Mouse (Mus musculus): ENCODE data around the gene Jph4. TPM values are rescaled to one million over a fixed set of nuclear protein-coding genes. Genes with fewer than 3 reads are reported as not detected.

Jph4 gene
- total and polyA plus RNA-seq, 3 experiments, result not detected

DNA sequence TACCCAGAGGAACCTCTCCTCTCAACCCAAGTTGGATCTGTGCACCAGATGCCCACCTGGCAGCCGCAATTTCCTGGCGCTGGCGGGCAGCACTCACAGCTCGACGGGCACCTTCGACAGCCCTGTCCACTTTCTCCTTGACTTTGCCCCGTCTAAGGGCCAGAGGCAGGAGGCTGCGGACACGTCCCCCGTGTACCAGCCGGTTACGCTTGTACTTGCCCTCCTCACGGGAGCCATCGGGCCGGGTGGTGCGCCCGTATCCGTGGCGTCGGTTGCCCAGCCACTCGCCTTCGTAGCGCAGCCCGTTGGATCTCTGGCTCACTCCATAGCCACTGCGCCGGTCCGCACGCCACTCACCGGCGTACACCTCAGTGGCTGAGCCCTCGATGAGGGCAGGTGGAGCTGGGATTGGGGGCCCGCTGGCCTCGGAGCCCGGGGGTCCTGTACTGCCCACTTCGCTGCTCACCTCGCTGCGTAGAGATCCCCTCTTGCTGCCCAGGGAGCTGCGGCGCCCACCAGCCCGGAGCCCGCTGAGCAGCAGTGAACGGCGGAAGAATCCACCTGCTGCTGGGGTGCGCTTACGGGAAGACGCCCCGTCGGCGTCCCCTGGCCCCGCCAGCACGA is 3.3 kb downstream of the Jph4 start:
- H3K9me3 ChIP-seq (replicated peaks; ENCODE audit: low read length), result peaks cover 2% of the 10 kb centered on the region

DNA sequence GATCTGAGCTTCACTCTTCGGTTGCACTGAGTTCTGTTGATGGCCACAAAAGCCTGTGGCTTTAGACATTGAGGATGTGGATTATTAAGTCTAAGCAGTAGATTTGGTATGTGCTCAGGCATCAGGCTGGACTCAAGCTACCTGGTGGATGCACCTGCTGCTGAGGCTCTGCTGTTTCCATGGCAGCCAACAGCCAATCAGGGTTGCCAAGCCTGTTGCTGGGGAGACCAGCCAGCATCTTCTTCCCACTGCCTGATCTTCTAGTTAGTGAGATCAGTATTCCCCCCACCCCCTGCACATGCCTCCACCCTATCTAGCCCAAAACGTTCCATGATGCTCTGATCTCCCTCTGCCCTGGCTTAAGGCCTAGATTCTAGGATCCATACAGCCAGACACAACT is 5.0 kb downstream of the Jph4 start:
- Histone ChIP-seq H3K27me3 (replicated peaks) (peaks cover 15% of the 10 kb centered on the region), H3K4me3 (replicated peaks in 1 of 3; ENCODE audit: low read depth in 2 of 3, low read length in 2 of 3, poor library complexity in 1 of 3) (no peak overlapping the region), H3K4me2 (ENCODE audit: insufficient read depth, low read depth, poor library complexity, severe bottlenecking) (no peak overlapping the region), H3K79me2 (replicated peaks; ENCODE audit: control insufficient read depth, extremely low read depth, insufficient read depth, poor library complexity, severe bottlenecking) (no peaks in the 10 kb centered on the region), H3K9me3 (replicated peaks; ENCODE audit: low read length) (peaks cover 2% of the 10 kb centered on the region), H3K36me3 (replicated peaks in 1 of 2; ENCODE audit: control insufficient read depth in 1 of 2, insufficient read depth in 1 of 2, low read length in 1 of 2) (no peaks in the 10 kb centered on the region), H3K27ac (ENCODE audit: insufficient read depth, low read depth) (no peak overlapping the region), H3K9ac (ENCODE audit: insufficient read depth, low read depth) (no peak overlapping the region), H3K4me1 (ENCODE audit: control insufficient read depth in 1 of 2, insufficient read depth in 2 of 2) (peaks cover 3 to 19% of the 10 kb centered on the region in 2 experiments; a peak in 3 of 4 replicates)
- in situ Hi-C loops (cut with MboI; ENCODE audit: low pct_ligation_motif_present, low pct_unique_long_range_greater_than_20kb, low sequenced_read_pairs) (loop anchor here (10.0 kb wide), 1 partner anchor 103 kb away; no protein-coding TSS in a partner anchor), dilution Hi-C loops (cut with MboI; ENCODE audit: extremely low pct_ligation_motif_present, extremely low pct_unique_long_range_greater_than_20kb, low sequenced_read_pairs) (no loop called here)
- no peak for DNase-seq (ENCODE audit: extremely low read depth)
- TF ChIP-seq SMC3 (IDR thresholded peaks at IDR 0.05; ENCODE audit: low read depth, low read length) (no peak), CTCF (conservative IDR thresholded peaks at IDR 0.05 in 1 of 2, IDR thresholded peaks at IDR 0.05 in 1 of 2; ENCODE audit: low read depth in 2 of 2, low read length in 2 of 2) (no peak), KAT2A (IDR thresholded peaks at IDR 0.05; ENCODE audit: insufficient replicate concordance, low read length) (no peak), MAZ (IDR thresholded peaks at IDR 0.05; ENCODE audit: low read depth, low read length) (no peak), GABPA (IDR thresholded peaks at IDR 0.05; ENCODE audit: insufficient replicate concordance, low read depth, low read length) (no peak), JUN (IDR thresholded peaks at IDR 0.05; ENCODE audit: insufficient read depth, low read depth, low read length) (no peak), BHLHE40 (IDR thresholded peaks at IDR 0.05; ENCODE audit: low read depth, low read length) (no peak)

More for the DNA sequence above, 3.3 kb downstream of the Jph4 start:
- Histone ChIP-seq H3K4me1 (ENCODE audit: control insufficient read depth in 1 of 2, insufficient read depth in 2 of 2) (peaks cover 0 to 2% of the 10 kb centered on the region in 2 experiments; a peak in 1 of 4 replicates), H3K4me3 (replicated peaks in 1 of 3; ENCODE audit: low read depth in 2 of 3, low read length in 2 of 3, poor library complexity in 1 of 3) (no peak overlapping the region), H3K36me3 (replicated peaks in 1 of 2; ENCODE audit: control insufficient read depth in 1 of 2, insufficient read depth in 1 of 2, low read length in 1 of 2) (no peaks in the 10 kb centered on the region), H3K79me2 (replicated peaks; ENCODE audit: control insufficient read depth, extremely low read depth, insufficient read depth, poor library complexity, severe bottlenecking) (no peaks in the 10 kb centered on the region), H3K27me3 (replicated peaks) (peaks cover 26% of the 10 kb centered on the region), H3K4me2 (ENCODE audit: insufficient read depth, low read depth, poor library complexity, severe bottlenecking) (no peak overlapping the region), H3K9ac (ENCODE audit: insufficient read depth, low read depth) (no peak overlapping the region), H3K27ac (ENCODE audit: insufficient read depth, low read depth) (no peak overlapping the region)
- dilution Hi-C loops (cut with MboI; ENCODE audit: extremely low pct_ligation_motif_present, extremely low pct_unique_long_range_greater_than_20kb, low sequenced_read_pairs), result no loop called here
- in situ Hi-C loops (cut with MboI; ENCODE audit: low pct_ligation_motif_present, low pct_unique_long_range_greater_than_20kb, low sequenced_read_pairs), result loop anchor here (10.0 kb wide), 1 partner anchor 101 kb away; no protein-coding TSS in a partner anchor
- no peak for DNase-seq (ENCODE audit: extremely low read depth)
- no peak for TF ChIP-seq ELF1 (IDR thresholded peaks at IDR 0.05; ENCODE audit: low read depth, low read length)
- no peak for TF ChIP-seq CTCF (conservative IDR thresholded peaks at IDR 0.05 in 1 of 2, IDR thresholded peaks at IDR 0.05 in 1 of 2; ENCODE audit: low read depth in 2 of 2, low read length in 2 of 2)
- TF ChIP-seq HCFC1 (IDR thresholded peaks at IDR 0.05; ENCODE audit: low read depth, low read length), result no peak
- TF ChIP-seq CHD2 (IDR thresholded peaks at IDR 0.05; ENCODE audit: low read length), result no peak
- TF ChIP-seq USF1 (IDR thresholded peaks at IDR 0.05; ENCODE audit: low read depth, low read length), result no peak
- no peak for TF ChIP-seq NRF1 (IDR thresholded peaks at IDR 0.05; ENCODE audit: low read depth, low read length)
- TF ChIP-seq SIN3A (IDR thresholded peaks at IDR 0.05; ENCODE audit: low read length), result no peak
- no peak for TF ChIP-seq NELFE (IDR thresholded peaks at IDR 0.05; ENCODE audit: low read depth, low read length)
- TF ChIP-seq MYC (IDR thresholded peaks at IDR 0.05; ENCODE audit: low read depth, low read length), result no peak
